Mouse (Mus musculus): ENCODE measurements at regions not wholly inside any gene's neighbourhood (a gene's known extent, or its start where the extent isn't known, plus 50 kb on each side); places are given as distances from the start of the nearest gene placed in this dataset.

GRCm38 (mm10) chr11:17324651-17325050 lies 67.3 kb downstream of the C1d start:
- no peak for DNase-seq

DNA sequence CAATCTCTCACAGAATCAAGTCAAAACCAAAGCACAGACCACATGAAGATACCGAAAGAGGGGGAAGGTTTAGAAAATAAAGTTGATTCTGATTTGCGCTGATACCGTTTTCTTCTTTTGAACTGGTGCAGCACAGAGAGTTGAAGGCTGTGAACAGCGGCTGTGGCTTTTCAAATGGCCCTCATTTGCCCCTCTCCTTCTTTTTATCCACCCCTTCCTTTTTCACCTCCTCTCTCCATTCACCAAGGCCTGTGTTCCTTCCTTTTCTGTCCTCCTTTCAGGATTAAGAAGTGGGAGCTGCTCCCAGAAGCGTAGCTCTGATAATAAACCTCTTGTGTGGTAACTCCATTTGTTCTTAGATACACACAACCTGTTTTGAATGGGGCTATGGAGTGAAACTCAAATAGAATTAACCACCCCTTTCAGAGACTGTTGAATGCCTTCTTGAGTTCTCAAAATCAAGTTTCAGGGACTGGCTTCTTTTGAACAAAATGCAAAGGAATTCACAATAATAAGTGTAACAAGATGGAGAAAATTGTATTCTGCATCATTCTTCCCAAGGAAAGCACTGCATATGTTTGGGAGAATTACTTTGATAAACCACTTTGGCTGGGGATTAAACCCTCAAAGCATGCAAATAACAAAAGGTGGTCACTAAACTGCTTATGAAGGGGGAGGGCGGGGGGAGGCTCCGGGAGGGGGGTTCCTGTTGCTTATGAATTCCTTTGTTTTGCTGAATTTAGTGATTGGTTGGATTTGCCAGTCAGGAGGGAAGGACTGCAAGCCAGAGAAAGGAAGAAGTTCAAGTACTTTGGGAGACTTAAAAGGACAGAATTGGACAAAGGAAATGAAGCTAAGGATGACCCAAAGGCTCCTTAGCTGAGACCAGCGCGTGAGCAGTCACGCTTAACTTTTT lies 68.6 kb downstream of the C1d start:
- peak; percentile 25 for DNase-seq

DNA sequence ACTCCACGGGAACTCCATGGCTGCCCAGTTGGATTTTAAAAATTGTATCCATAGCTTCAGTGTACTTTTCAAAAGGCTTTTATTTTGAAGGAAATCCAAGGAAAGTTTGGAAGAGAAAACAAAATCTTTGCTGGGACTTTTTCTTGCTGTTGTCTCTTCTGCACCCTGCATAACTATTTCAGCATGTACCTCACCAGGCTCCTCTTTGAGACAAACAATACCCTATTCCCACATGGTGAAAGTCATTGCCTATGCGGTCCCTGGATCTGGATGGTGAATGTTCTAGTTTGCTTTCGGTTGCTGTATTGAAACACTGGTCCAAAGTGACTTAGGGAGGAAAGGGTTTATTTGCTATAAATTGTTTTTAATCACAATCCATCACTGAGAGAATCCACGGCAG lies 69.3 kb downstream of the C1d start:
- peak; percentile 9 for DNase-seq

DNA sequence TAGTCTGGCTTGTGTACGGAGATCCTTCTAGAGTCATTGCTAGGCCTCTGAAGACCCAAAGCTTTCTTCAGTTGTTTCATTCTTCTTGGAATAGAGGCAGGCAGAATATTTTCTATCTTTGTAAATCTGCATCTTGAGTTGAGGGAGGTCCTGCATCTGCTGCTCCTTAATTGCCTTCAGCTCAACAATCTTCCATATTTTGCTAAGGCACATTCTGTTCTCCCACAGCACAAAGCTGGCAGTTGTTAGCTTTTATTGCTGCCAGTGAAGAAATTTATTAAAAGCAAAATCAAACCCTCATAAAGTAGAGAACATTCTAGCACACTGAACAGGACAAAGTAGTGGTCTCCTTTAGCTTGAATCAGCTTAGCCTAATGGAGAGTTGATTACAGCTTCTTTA lies 94.1 kb downstream of the C1d start:
- no peak for DNase-seq

DNA sequence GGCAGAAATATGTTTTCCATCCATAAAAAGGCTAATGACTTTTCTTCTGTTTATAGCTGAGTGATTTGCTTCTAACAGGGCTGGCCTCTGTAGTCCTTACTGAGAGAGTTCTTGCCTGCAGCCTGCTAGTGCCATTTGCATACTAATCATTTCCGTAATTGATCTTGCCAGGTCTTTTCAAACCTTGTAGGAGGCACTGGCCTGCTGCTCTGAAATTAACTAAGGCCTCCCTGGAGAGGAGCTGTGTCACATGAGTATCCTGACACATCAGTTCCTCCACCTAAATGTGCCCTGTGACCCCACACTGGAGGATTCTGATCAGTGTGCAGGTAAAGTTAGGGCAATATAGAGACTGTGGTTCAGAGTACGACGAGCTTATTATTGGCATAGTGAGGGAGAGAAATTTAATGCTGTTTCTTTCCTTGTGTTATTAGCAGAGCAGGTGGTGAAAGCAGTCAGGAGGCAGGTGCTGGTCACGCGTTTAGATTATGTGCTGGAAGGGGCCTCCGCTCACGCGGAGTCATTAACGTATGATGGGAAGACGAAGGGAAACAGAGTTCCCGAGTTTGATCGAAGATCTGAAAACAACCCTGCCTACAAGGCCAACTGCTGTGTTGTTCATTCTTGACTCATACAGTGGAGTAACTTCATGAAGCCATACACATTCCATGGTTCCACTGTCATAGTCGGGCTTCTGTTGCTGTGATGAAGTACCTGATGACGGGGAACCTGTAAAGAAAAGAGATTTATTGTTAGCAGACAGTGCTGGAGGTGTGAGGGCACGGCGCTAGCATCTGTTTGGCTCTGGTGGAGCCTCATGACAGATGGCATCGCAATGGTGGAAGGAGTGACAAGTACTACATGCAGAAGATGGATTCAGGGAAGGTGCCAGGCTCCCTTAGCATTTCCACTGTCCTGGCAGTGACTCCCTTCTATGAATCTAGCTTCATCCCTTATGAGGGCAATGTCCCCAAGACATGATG lies 95.1 kb downstream of the C1d start:
- DNase-seq = peak; percentile 9

- no peak for DNase-seq
Observed at GRCm38 (mm10) chr11:17359698-17360254, 102.4 kb downstream of the C1d start.

GRCm38 (mm10) chr11:17377859-17378258 lies 120.5 kb downstream of the C1d start:
- no peak for DNase-seq

GRCm38 (mm10) chr11:17386756-17387155 lies 129.4 kb downstream of the C1d start:
- DNase-seq = no peak

DNA sequence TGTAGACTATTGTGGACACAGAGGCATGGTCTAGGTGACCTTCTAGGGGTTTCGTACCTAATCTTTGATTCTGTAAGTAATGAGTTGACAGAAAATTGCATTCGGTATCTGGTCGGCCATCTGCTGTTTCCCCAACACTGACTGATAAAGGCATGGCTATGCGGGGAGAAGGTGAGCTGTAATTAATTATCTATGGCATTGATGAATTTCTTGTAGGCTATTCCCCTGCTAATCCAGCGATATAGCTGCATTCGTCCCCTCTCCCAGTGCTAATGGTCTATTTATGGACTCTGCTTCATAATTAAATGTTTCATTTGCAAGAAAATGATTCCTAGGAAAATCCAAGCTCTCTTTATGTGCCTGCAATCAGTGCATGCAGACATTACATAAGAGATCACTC lies 136.5 kb downstream of the C1d start:
- DNase-seq = no peak

DNA sequence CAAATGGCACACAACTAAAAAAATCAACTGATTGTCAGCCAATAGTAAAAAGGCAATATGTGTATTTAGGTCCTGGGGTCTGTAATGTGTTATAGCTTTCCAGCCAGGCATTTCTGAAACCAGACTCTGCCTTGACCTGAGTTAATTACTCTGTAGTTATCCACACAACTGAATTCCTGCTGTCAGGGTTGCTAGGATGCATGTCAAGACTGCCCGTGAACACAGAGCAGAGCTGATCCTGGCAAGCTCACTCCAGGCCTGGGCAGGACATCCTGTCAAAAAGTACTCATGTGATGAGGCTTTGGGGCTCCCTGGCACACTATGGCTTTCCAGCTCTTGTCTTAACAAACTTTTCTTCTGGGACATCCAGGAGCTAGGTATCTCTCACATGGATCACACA lies 157.2 kb downstream of the C1d start:
- peak; percentile 39 for DNase-seq

- no peak for DNase-seq
Observed at GRCm38 (mm10) chr11:17415144-17415543, 157.8 kb downstream of the C1d start.

DNA sequence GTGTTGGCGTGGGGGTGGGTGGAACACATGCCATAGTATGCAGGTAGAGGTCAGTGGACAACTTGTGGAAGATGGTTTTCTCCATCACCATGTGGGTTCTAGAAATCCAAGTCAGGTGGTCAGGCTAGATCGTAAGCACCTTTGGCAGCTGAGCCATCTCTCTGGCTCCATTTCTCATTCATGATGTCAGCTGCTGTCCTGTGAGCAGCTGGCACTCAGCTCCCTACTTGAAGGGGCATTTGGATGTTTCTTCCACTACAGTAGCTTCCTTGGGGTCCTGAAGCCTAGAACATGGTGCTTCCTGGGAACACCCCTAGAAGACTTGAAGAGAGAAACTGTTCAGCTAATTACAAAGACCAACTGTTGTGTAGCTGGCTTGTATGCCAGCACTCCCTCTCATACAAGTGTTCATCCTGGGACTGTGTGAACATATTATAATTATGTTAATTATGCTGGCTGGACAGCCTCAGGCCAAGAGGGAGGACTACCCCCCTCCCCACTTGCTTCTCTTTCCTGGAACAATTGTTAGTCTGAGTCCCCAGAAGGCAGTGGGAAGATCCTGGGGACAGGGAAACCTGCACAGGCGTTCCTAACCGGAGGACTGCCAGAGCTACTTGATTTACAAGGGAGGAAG lies 160.4 kb downstream of the C1d start:
- DNase-seq = no peak

DNA sequence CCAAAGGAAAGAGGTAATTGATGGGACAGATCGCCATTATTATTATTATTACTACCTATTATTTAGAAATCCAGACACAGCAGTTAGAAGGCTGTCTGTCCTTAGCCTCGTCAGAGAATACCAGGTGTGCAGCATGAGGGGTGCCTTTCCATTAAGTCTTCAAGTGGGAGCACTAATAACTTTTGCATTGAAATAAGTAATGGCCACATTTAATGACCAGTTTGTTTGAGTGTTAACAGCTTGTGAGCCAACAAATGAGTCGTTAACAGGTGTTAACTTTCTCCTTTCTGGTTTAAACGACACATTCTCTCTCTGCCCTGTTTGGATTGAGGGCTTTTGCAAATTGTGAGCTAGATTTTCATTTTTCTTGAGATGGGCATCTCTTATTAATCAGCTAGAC lies 184.8 kb downstream of the C1d start:
- no peak for DNase-seq

GRCm38 (mm10) chr11:17449289-17449688 lies 191.9 kb downstream of the C1d start:
- no peak for DNase-seq

- peak; percentile 57 for DNase-seq
Observed at GRCm38 (mm10) chr11:17450360-17451045, 193.1 kb downstream of the C1d start.

- no peak for DNase-seq
Observed at GRCm38 (mm10) chr11:17451451-17451850, 194.1 kb downstream of the C1d start.

- DNase-seq = no peak
Observed at GRCm38 (mm10) chr11:17453530-17453929, 196.2 kb downstream of the C1d start.

DNA sequence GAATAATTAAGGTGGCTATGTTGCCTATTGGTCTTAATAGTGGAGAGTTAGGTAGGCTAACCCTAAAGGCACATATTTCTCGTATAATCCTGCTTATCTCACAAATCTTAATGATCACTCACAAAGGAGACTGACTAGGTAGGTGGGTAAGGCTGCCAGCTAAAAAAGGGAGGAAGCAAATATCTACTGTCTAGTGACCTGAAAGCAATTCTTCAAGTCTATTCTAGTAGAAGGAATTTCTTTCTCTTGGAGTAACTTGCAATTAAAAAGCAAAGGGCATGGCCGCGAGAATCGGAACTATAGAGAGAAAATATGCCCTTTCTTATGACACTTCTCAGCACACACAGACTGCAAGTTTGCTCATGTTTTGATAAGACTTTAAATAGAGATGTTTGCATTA lies 201.6 kb downstream of the C1d start:
- no peak for DNase-seq

- peak; percentile 66 for DNase-seq
Observed at GRCm38 (mm10) chr11:17460024-17460919, 202.9 kb downstream of the C1d start.

- DNase-seq = peak; percentile 72
Observed at GRCm38 (mm10) chr11:17460920-17461279, 203.5 kb downstream of the C1d start.

DNA sequence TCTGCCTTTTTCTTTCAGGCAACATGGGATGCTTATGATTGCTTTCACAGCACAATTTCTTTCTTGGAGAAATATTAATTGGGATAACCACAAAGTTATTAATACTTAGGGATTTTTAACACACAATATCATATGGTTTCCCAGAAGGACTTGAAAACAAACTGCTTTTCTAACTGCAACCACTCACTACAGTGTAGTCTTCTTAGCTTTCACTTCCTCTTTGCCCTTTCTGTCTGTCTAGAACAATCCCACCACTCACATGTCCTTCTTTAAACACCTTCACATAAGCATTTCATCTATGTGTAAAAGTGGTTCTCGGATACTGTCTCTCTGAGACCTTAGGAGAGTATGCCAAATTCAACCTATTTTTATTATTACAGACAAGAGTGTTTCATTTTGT lies 204.3 kb downstream of the C1d start:
- DNase-seq = no peak
